Mouse (Mus musculus): ENCODE measurements at regions not wholly inside any gene's neighbourhood (a gene's known extent, or its start where the extent isn't known, plus 50 kb on each side); places are given as distances from the start of the nearest gene placed in this dataset.
A peak's percentile ranks its signal among the peaks of the same experiment; 100 is the strongest.

- Histone ChIP-seq H3K79me2 (ENCODE audit: control insufficient read depth, insufficient read depth) (no peaks in the 10 kb centered on the region), H3K36me3 (ENCODE audit: control insufficient read depth, insufficient read depth) (no peaks in the 10 kb centered on the region), H3K27me3 (ENCODE audit: control insufficient read depth, insufficient read depth, insufficient read length) (no peaks in the 10 kb centered on the region), H3K4me2 (ENCODE audit: low read depth) (no peak overlapping the region), H3K4me3 (no peak overlapping the region), H3ac (ENCODE audit: control insufficient read depth, insufficient read length) (no peak overlapping the region)
- TF ChIP-seq TCF3 (IDR thresholded peaks at IDR 0.05; ENCODE audit: insufficient read length, low read depth) (no peak), SRF (IDR thresholded peaks at IDR 0.05; ENCODE audit: control insufficient read depth, insufficient read length, low read depth) (no peak), TCF12 (IDR thresholded peaks at IDR 0.05; ENCODE audit: insufficient read depth, poor library complexity, severe bottlenecking) (no peak), CEBPB (IDR thresholded peaks at IDR 0.05; ENCODE audit: insufficient read depth, poor library complexity, severe bottlenecking) (no peak), MYOD1 (IDR thresholded peaks at IDR 0.05; ENCODE audit: control insufficient read depth in 1 of 3, insufficient read length in 2 of 3, low read depth in 2 of 3) (no peak), USF1 (IDR thresholded peaks at IDR 0.05; ENCODE audit: low read depth) (no peak), REST (IDR thresholded peaks at IDR 0.05; ENCODE audit: insufficient read depth, insufficient read length) (no peak), E2F4 (IDR thresholded peaks at IDR 0.05; ENCODE audit: insufficient read depth) (no peak), POLR2A (IDR thresholded peaks at IDR 0.05; ENCODE audit: insufficient read length, low read depth) (no peak), MAX (IDR thresholded peaks at IDR 0.05; ENCODE audit: low read depth) (no peak)
These were observed 910.4 kb downstream of the Diaph3 start for GRCm38 (mm10) chr14:86230609-86231008.

DNA sequence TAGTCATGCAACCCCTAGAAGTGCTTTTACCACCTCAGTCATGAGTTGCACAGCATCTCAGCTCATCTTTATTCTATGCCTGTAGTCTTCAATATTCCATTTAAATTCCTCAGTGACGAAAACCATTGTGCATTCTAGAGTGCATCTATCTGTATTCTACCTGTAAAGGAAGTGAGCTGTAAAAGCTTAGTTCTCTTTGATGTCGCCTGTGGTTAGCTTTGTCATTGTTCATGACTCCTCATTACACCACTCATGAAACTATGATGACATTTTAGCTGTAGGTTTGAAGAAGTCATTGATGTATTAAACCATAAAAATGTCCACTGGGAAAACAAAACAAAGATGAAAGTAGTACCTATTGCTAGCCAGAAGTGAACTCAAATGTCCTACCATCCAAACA lies 911.3 kb downstream of the Diaph3 start:
- H3K36me3 ChIP-seq (ENCODE audit: control insufficient read depth, insufficient read depth): no peaks in the 10 kb centered on the region
- no peak for TF ChIP-seq CEBPB (IDR thresholded peaks at IDR 0.05; ENCODE audit: insufficient read depth, poor library complexity, severe bottlenecking)
- no peak for TF ChIP-seq POLR2AphosphoS2 (IDR thresholded peaks at IDR 0.05; ENCODE audit: insufficient read length, low read depth)
- TF ChIP-seq MYOG (IDR thresholded peaks at IDR 0.05; ENCODE audit: control insufficient read depth in 1 of 3, insufficient read depth in 1 of 3, insufficient read length in 2 of 3, low read depth in 2 of 3): no peak
- no peak for TF ChIP-seq REST (IDR thresholded peaks at IDR 0.05; ENCODE audit: insufficient read depth, insufficient read length)
- TF ChIP-seq MAX (IDR thresholded peaks at IDR 0.05; ENCODE audit: low read depth): no peak
- TF ChIP-seq TCF3 (IDR thresholded peaks at IDR 0.05; ENCODE audit: insufficient read length, low read depth): no peak
- H3K4me2 ChIP-seq (ENCODE audit: low read depth): no peak overlapping the region
- no peaks in the 10 kb centered on the region for H3K79me2 ChIP-seq (ENCODE audit: control insufficient read depth, insufficient read depth)
- no peaks in the 10 kb centered on the region for H3K27me3 ChIP-seq (ENCODE audit: control insufficient read depth, insufficient read depth, insufficient read length)
- H3K4me3 ChIP-seq: no peak overlapping the region
- H3ac ChIP-seq (ENCODE audit: control insufficient read depth, insufficient read length): no peak overlapping the region

- Histone ChIP-seq H3K4me2 (ENCODE audit: low read depth) (peak overlapping the region; percentile 16), H3K36me3 (ENCODE audit: control insufficient read depth, insufficient read depth) (no peaks in the 10 kb centered on the region), H3K4me3 (no peak overlapping the region), H3ac (ENCODE audit: control insufficient read depth, insufficient read length) (no peak overlapping the region), H3K79me2 (ENCODE audit: control insufficient read depth, insufficient read depth) (no peaks in the 10 kb centered on the region), H3K27me3 (ENCODE audit: control insufficient read depth, insufficient read depth, insufficient read length) (no peaks in the 10 kb centered on the region)
- TF ChIP-seq MAX (IDR thresholded peaks at IDR 0.05; ENCODE audit: low read depth) (no peak), USF1 (IDR thresholded peaks at IDR 0.05; ENCODE audit: low read depth) (no peak), MYOD1 (IDR thresholded peaks at IDR 0.05; ENCODE audit: control insufficient read depth in 1 of 3, insufficient read length in 2 of 3, low read depth in 2 of 3) (no peak), SRF (IDR thresholded peaks at IDR 0.05; ENCODE audit: control insufficient read depth, insufficient read length, low read depth) (no peak), REST (IDR thresholded peaks at IDR 0.05; ENCODE audit: insufficient read depth, insufficient read length) (no peak), TCF3 (IDR thresholded peaks at IDR 0.05; ENCODE audit: insufficient read length, low read depth) (no peak), POLR2A (IDR thresholded peaks at IDR 0.05; ENCODE audit: insufficient read length, low read depth) (no peak), CEBPB (IDR thresholded peaks at IDR 0.05; ENCODE audit: insufficient read depth, poor library complexity, severe bottlenecking) (no peak), E2F4 (IDR thresholded peaks at IDR 0.05; ENCODE audit: insufficient read depth) (no peak), POLR2AphosphoS2 (IDR thresholded peaks at IDR 0.05; ENCODE audit: insufficient read length, low read depth) (no peak), TCF12 (IDR thresholded peaks at IDR 0.05; ENCODE audit: insufficient read depth, poor library complexity, severe bottlenecking) (no peak), MYOG (IDR thresholded peaks at IDR 0.05; ENCODE audit: control insufficient read depth in 1 of 3, insufficient read depth in 1 of 3, insufficient read length in 2 of 3, low read depth in 2 of 3) (no peak)
These were observed 925.3 kb downstream of the Diaph3 start for GRCm38 (mm10) chr14:86215711-86216110.

DNA sequence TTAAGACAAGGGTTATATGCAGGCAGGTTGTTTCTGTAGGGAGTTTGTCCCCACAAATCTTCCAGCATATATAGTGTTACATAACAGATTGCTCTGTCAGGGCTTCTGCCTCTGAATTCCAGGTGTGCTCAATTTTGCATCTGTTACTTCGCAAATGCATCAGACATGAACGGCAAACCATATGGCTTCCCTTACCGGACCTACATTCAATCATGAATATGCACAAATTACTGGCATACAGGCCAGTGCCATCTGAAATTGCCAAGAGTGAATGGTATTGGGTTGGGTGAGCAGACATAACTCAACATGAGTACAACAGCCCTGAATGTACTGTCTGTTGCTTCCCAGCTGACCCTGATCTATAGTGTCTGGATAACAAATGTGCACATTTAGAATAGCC lies 929.4 kb downstream of the Diaph3 start:
- TF ChIP-seq SRF (IDR thresholded peaks at IDR 0.05; ENCODE audit: control insufficient read depth, insufficient read length, low read depth): no peak
- no peak for TF ChIP-seq TCF3 (IDR thresholded peaks at IDR 0.05; ENCODE audit: insufficient read length, low read depth)
- TF ChIP-seq POLR2AphosphoS2 (IDR thresholded peaks at IDR 0.05; ENCODE audit: insufficient read length, low read depth): no peak
- TF ChIP-seq MYOD1 (IDR thresholded peaks at IDR 0.05; ENCODE audit: control insufficient read depth in 1 of 3, insufficient read length in 2 of 3, low read depth in 2 of 3): no peak
- no peak for TF ChIP-seq REST (IDR thresholded peaks at IDR 0.05; ENCODE audit: insufficient read depth, insufficient read length)
- no peak for TF ChIP-seq E2F4 (IDR thresholded peaks at IDR 0.05; ENCODE audit: insufficient read depth)
- no peak for TF ChIP-seq CEBPB (IDR thresholded peaks at IDR 0.05; ENCODE audit: insufficient read depth, poor library complexity, severe bottlenecking)
- TF ChIP-seq MYOG (IDR thresholded peaks at IDR 0.05; ENCODE audit: control insufficient read depth in 1 of 3, insufficient read depth in 1 of 3, insufficient read length in 2 of 3, low read depth in 2 of 3): no peak
- no peak for TF ChIP-seq POLR2A (IDR thresholded peaks at IDR 0.05; ENCODE audit: insufficient read length, low read depth)
- TF ChIP-seq USF1 (IDR thresholded peaks at IDR 0.05; ENCODE audit: low read depth): no peak
- no peak for TF ChIP-seq TCF12 (IDR thresholded peaks at IDR 0.05; ENCODE audit: insufficient read depth, poor library complexity, severe bottlenecking)
- H3ac ChIP-seq (ENCODE audit: control insufficient read depth, insufficient read length): no peak overlapping the region
- H3K4me3 ChIP-seq: no peak overlapping the region
- no peak overlapping the region for H3K4me2 ChIP-seq (ENCODE audit: low read depth)
- no peaks in the 10 kb centered on the region for H3K79me2 ChIP-seq (ENCODE audit: control insufficient read depth, insufficient read depth)
- H3K27me3 ChIP-seq (ENCODE audit: control insufficient read depth, insufficient read depth, insufficient read length): no peaks in the 10 kb centered on the region
- no peaks in the 10 kb centered on the region for H3K36me3 ChIP-seq (ENCODE audit: control insufficient read depth, insufficient read depth)

GRCm38 (mm10) chr14:86204582-86204981 lies 936.5 kb downstream of the Diaph3 start:
- Histone ChIP-seq H3K79me2 (ENCODE audit: control insufficient read depth, insufficient read depth) (no peaks in the 10 kb centered on the region), H3K4me3 (no peak overlapping the region), H3K36me3 (ENCODE audit: control insufficient read depth, insufficient read depth) (no peaks in the 10 kb centered on the region), H3K27me3 (ENCODE audit: control insufficient read depth, insufficient read depth, insufficient read length) (no peaks in the 10 kb centered on the region), H3K4me2 (ENCODE audit: low read depth) (no peak overlapping the region), H3ac (ENCODE audit: control insufficient read depth, insufficient read length) (no peak overlapping the region)
- TF ChIP-seq MAX (IDR thresholded peaks at IDR 0.05; ENCODE audit: low read depth): no peak
- no peak for TF ChIP-seq POLR2AphosphoS2 (IDR thresholded peaks at IDR 0.05; ENCODE audit: insufficient read length, low read depth)
- no peak for TF ChIP-seq MYOG (IDR thresholded peaks at IDR 0.05; ENCODE audit: control insufficient read depth in 1 of 3, insufficient read depth in 1 of 3, insufficient read length in 2 of 3, low read depth in 2 of 3)
- no peak for TF ChIP-seq CEBPB (IDR thresholded peaks at IDR 0.05; ENCODE audit: insufficient read depth, poor library complexity, severe bottlenecking)
- TF ChIP-seq USF1 (IDR thresholded peaks at IDR 0.05; ENCODE audit: low read depth): no peak
- TF ChIP-seq SRF (IDR thresholded peaks at IDR 0.05; ENCODE audit: control insufficient read depth, insufficient read length, low read depth): no peak
- TF ChIP-seq TCF3 (IDR thresholded peaks at IDR 0.05; ENCODE audit: insufficient read length, low read depth): no peak
- no peak for TF ChIP-seq MYOD1 (IDR thresholded peaks at IDR 0.05; ENCODE audit: control insufficient read depth in 1 of 3, insufficient read length in 2 of 3, low read depth in 2 of 3)
- no peak for TF ChIP-seq REST (IDR thresholded peaks at IDR 0.05; ENCODE audit: insufficient read depth, insufficient read length)
- no peak for TF ChIP-seq TCF12 (IDR thresholded peaks at IDR 0.05; ENCODE audit: insufficient read depth, poor library complexity, severe bottlenecking)
- TF ChIP-seq E2F4 (IDR thresholded peaks at IDR 0.05; ENCODE audit: insufficient read depth): no peak
- no peak for TF ChIP-seq POLR2A (IDR thresholded peaks at IDR 0.05; ENCODE audit: insufficient read length, low read depth)

All from myocyte (in vitro differentiated cells).